Mouse (Mus musculus) ovary, adult 10 weeks (tissue): ENCODE results near the gene Selenof. TPM values are rescaled to one million over a fixed set of nuclear protein-coding genes. Genes with fewer than 3 reads are reported as not detected.

Source experiments
- polyA plus RNA-seq: library from polyadenylated mRNA; stranded (reverse); fragments of 350-450 nt; fragmentation: Illumina TruSeq; extraction: RNeasy Lipid Tissue Mini Kit (QIAGEN cat#74804); gene quantifications from one replicate; pipeline ENCODE4 v1.2.3, GENCODE M21; 2014

Gene Selenof
- 1,271 TPM for polyA plus RNA-seq

GRCm38 (mm10) chr3:144570047-144570815 is at the start of gene Selenof, which contains the start of gene Hs2st1:
Selenof (plus strand) TSS chr3:144570304.
Hs2st1 (minus strand) TSS chr3:144570181.

Other genes starting within 250 kb of the Selenof start
- 88.1 TPM for gene Hs2st1, start 123 bp upstream of the Selenof start, polyA plus RNA-seq
- gene Sh3glb1, start 150.0 kb downstream of the Selenof start, polyA plus RNA-seq, result 284 TPM
- 13.9 TPM for gene Clca3a1, start 190.7 kb downstream of the Selenof start, polyA plus RNA-seq
- 0.88 TPM for gene Clca3a2, start 249.2 kb downstream of the Selenof start, polyA plus RNA-seq